Mouse (Mus musculus) G1E (cell line): ENCODE results near the gene Gngt2. TPM values are rescaled to one million over a fixed set of nuclear protein-coding genes. Genes with fewer than 3 reads are reported as not detected.

ENCODE experiments used
- ATAC-seq: 2 replicates; pipeline ENCODE4 v1.8.0; 2016; ENCODE audit warnings: mild to moderate bottlenecking; ENCODE audit not compliant: insufficient number of reproducible peaks, poor library complexity, low FRiP score, severe bottlenecking; ENCODE audit errors: extremely low read depth
- DNase-seq: peaks from one replicate; pipeline ENCODE4 v3.0.0; 2012; ENCODE audit warnings: low spot score
- H3K27me3 ChIP-seq: 2 replicates; pipeline ENCODE4 v1.6.1; 2012; ENCODE audit warnings: mild to moderate bottlenecking, low read length, inconsistent platforms; ENCODE audit not compliant: insufficient read depth
- H3K36me3 ChIP-seq: replicated peaks from 2 replicates; pipeline ENCODE3; 2012; ENCODE audit warnings: mild to moderate bottlenecking, inconsistent platforms
- H3K4me1 ChIP-seq: 2 replicates; pipeline ENCODE4 v1.6.1; 2012; ENCODE audit warnings: low read depth, low read length, inconsistent platforms, mixed read lengths; ENCODE audit not compliant: insufficient read depth
- H3K4me3 ChIP-seq: 2 replicates; pipeline ENCODE4 v1.5.1; 2012; ENCODE audit warnings: low read depth, mild to moderate bottlenecking, inconsistent platforms, low read length, moderate library complexity, mixed read lengths
- H3K9me3 ChIP-seq: replicated peaks from 2 replicates; pipeline ENCODE4 v1.6.1; 2012; ENCODE audit warnings: inconsistent platforms
- CTCF ChIP-seq: IDR thresholded peaks from 2 replicates; pipeline ENCODE4 v1.5.1; 2012; ENCODE audit warnings: low read depth, low read length, inconsistent platforms, mixed read lengths
- GATA1 ChIP-seq: IDR thresholded peaks from 2 replicates; pipeline ENCODE4 v1.6.1; 2012; ENCODE audit warnings: borderline replicate concordance, low read length, inconsistent platforms, mixed read lengths
- GATA2 ChIP-seq: IDR thresholded peaks from 2 replicates; pipeline ENCODE4 v1.6.1; 2012; ENCODE audit warnings: low read depth, low read length, inconsistent platforms, borderline replicate concordance
- POLR2AphosphoS5 ChIP-seq: IDR thresholded peaks from 2 replicates; pipeline ENCODE4 v1.6.1; 2012; ENCODE audit warnings: low read depth, low read length, inconsistent platforms; ENCODE audit not compliant: insufficient replicate concordance
- TAL1 ChIP-seq: conservative IDR thresholded peaks from 2 replicates; pipeline ENCODE4 v1.6.1; 2012; ENCODE audit warnings: low read depth, low read length, inconsistent platforms, mixed read lengths
- polyA plus RNA-seq: library from polyadenylated mRNA; stranded (reverse); fragments of >175 nt; gene quantifications from 2 replicates; pipeline ENCODE4 v1.2.3, GENCODE M21; 2012
- total RNA-seq, 2 experiments: library from RNA; stranded (forward) in 1 of 2; stranded (reverse) in 1 of 2; fragments of 200-1000 nt in 1 of 2; fragments of >200 nt in 1 of 2; fragmentation: Nextera tagmentation in 1 of 2; gene quantifications; 2 replicates each; pipeline ENCODE4 v1.2.3; 2014 to 2017

Gngt2 gene
- total and polyA plus RNA-seq, 3 experiments = 15.0 to 40.9 (median 33.6) TPM

DNA sequence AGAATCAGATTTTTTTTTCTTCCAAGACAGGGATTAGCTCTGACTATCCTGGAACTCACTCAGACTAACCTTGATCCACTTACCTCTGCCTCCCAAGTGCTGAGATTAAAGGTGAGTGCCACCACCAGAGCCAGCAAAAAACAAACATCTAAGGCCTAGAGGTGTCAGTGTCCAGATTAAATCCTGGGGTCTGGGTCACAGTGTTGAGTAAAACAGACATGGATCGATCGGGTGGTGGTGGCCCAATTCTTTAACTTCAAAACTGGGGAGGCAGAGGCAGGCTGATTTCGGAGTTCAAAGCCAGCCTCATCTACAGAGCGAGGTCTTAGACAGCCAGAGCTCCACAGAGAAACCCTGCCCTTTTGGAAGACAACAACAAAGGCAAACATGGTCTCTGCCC is 14.6 kb upstream of the Gngt2 start:
- Histone ChIP-seq H3K9me3 (no peaks in the 10 kb centered on the region), H3K4me1 (peaks cover 49% of the 10 kb centered on the region), H3K4me3 (no peak overlapping the region), H3K27me3 (no peaks in the 10 kb centered on the region; the same call in 1 of the 2 replicates), H3K36me3 (no peaks in the 10 kb centered on the region)
- TF ChIP-seq TAL1 (no peak), GATA1 (no peak), POLR2AphosphoS5 (no peak), CTCF (no peak), GATA2 (no peak)
- DNase-seq (no peak), ATAC-seq (no peak)

DNA sequence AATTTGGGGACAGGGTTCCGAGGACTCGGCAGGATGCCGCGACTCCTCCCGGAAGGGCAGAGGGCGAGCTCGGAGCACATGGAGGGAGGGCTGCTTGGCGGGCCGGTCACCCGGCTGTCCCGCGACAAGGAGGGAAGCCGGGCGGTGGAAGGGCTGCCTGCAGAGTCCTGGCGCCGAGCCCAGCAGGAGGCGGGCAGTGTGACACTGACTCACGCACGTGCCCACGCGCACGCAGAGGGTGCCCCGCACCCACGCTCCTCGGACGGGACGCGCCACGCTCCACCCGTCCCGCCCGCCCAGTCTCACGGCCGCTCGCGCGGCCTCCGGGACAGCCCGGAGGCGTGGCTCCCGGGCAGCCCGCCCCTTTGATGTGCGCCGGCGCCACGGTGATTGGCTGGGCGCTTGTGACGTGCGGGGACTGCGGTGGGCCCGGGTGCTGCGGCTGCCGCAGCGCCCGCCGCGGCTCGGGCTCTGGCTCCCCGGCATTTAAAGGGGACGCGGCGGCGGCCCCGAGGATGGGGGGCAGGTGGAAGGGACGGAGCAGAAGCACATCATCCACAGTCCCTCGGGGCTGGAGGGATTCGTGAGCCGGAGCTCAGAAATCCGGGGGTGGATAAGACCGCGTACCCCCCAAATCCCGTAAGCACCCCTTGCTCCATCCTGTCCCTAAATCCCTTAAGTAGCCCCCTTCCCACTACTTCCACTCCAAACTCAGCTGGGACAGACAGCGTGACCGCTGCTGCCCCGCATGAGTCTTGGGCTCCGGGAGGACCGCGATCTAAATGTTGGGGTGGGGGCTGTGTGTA is 12.7 kb upstream of the Gngt2 start, which contains the start of gene Phospho1:
Phospho1 (plus strand) TSS at position 429 of the 806 bp plus-strand sequence.
- Histone ChIP-seq H3K4me1 (peaks cover 67% of the 10 kb centered on the region), H3K4me3 (peak within 1 kb of the TSS; percentile 88), H3K27me3 (no peaks in the 10 kb centered on the region), H3K9me3 (no peaks in the 10 kb centered on the region), H3K36me3 (peaks cover 15% of the 10 kb centered on the region)
- TF ChIP-seq POLR2AphosphoS5 (no peak), TAL1 (no peak), CTCF (no peak), GATA1 (no peak), GATA2 (no peak)
- DNase-seq = peak; percentile 98
- peak; percentile 76 for ATAC-seq

DNA sequence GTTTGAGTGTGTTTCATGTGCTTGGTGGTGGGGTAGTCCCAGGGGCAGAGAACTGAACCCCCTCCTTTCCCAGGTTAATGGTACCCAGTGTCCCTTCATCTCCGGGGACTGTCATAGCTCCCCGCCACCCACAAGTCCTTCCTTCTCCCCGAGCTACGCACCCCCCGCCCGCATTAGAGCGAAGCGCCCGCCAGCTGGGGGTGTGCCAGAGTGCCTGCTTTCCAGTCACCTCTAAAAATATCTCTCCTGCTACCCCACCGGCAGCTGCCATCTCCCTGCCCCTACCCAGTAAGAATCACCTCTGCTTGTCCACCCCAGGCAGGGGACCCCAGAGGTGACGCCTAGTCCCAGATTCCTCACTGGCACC is 12.2 kb upstream of the Gngt2 start:
- Histone ChIP-seq H3K4me3 (peak overlapping the region; percentile 88), H3K27me3 (no peaks in the 10 kb centered on the region), H3K36me3 (peaks cover 21% of the 10 kb centered on the region), H3K4me1 (peaks cover 73% of the 10 kb centered on the region), H3K9me3 (no peaks in the 10 kb centered on the region)
- ATAC-seq (no peak), DNase-seq (peak; percentile 30)
- no peak for TF ChIP-seq GATA2
- TF ChIP-seq GATA1 = no peak
- no peak for TF ChIP-seq TAL1
- no peak for TF ChIP-seq CTCF
- TF ChIP-seq POLR2AphosphoS5 = no peak

DNA sequence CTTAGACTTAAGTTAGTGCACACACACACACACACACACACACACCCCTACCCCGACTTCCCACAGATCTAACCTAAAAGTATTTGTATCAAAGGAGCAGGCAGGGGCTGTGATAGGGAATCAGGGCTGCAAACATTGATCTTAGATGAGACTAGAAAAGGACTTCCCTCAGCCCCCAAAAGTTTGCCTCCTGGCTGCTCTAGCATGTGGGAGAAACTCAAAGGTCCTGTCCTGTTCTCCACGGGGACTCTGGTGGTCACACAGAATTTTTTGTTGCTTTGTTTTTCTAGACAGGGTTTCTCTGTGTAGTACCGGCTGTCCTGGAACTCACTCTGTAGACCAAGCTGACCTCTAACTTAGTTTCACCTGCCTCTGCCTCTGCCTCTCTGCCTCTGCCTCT is 11.4 kb upstream of the Gngt2 start:
- no peak overlapping the region; the same call in 1 of the 2 replicates for H3K4me3 ChIP-seq
- H3K4me1 ChIP-seq = peaks cover 80% of the 10 kb centered on the region
- H3K27me3 ChIP-seq = no peaks in the 10 kb centered on the region; the same call in 1 of the 2 replicates

DNA sequence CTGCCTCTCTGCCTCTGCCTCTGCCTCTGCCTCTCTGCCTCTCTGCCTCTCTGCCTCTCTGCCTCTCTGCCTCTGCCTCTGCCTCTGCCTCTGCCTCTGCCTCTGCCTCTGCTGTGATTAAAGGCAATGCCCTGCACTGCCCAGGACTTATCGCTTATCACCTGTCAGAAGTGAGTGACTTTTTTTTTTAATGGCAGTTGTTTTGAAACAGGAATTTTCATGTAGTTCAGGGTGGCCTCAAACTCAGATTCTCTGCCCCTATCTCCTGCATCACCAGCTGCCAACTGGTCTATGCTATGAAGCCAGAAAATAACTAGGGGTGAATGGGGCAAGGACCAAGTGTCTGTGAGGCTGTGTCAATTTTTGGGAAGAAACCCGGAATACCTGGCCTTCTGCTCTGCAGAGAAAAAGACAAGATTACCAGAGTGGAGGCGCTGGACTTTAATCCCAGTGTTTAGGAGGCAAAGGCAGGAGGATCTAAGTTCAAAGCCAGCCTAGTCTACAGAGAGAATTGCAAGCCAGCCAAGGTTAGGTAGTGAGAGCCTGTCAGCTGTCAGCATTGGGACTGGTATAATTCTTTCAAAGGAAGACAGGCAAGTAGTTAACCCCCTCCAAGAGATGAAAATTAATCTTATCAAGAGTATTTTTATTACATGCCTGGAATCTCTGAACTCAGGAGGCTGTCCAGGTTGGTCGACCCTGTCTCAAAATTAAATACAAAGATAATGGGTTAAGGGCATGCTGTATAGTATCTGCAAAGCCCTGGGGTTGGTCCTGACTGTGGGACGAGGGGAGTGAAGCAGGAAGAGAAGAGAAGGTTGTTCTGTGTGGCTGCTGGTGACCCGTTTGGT is 10.5 kb upstream of the Gngt2 start:
- Histone ChIP-seq H3K4me3 (no peak overlapping the region; the same call in 1 of the 2 replicates), H3K36me3 (peaks cover 38% of the 10 kb centered on the region), H3K9me3 (peaks cover 13% of the 10 kb centered on the region), H3K4me1 (peaks cover 83% of the 10 kb centered on the region), H3K27me3 (no peaks in the 10 kb centered on the region; the same call in 1 of the 2 replicates)
- DNase-seq (no peak), ATAC-seq (no peak)
- TF ChIP-seq GATA2 (no peak), GATA1 (no peak), POLR2AphosphoS5 (no peak), TAL1 (no peak), CTCF (no peak)

More for the DNA sequence above, 11.4 kb upstream of the Gngt2 start:
- no peak for TF ChIP-seq CTCF
- TF ChIP-seq GATA1 = no peak
- TF ChIP-seq TAL1 = no peak
- no peak for TF ChIP-seq GATA2
- no peak for TF ChIP-seq POLR2AphosphoS5
- ATAC-seq = no peak
- peaks cover 5% of the 10 kb centered on the region for H3K9me3 ChIP-seq
- peaks cover 29% of the 10 kb centered on the region for H3K36me3 ChIP-seq
- no peak for DNase-seq

DNA sequence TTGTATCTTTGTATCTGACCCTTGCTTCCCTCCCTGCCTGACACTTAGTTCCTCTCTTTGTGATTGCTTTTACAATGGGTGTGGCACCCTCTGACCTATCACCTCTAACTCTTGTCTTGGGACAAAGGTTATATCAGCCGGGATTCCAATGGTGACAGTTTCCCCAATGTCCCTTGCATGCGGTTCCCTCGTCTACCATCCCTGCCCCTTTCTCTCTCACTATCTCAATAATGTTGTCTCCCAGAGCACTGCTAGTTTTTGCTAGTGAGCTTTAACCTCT is 9.9 kb upstream of the Gngt2 start:
- Histone ChIP-seq H3K36me3 (peaks cover 43% of the 10 kb centered on the region), H3K4me1 (peaks cover 87% of the 10 kb centered on the region), H3K4me3 (no peak overlapping the region; the same call in 1 of the 2 replicates), H3K9me3 (peaks cover 13% of the 10 kb centered on the region), H3K27me3 (no peaks in the 10 kb centered on the region; the same call in 1 of the 2 replicates)
- no peak for TF ChIP-seq CTCF
- TF ChIP-seq GATA1 = no peak
- no peak for ATAC-seq
- DNase-seq = no peak
